ENCODE assay signal across 12 mouse cellular contexts in the genomic region with DNA sequence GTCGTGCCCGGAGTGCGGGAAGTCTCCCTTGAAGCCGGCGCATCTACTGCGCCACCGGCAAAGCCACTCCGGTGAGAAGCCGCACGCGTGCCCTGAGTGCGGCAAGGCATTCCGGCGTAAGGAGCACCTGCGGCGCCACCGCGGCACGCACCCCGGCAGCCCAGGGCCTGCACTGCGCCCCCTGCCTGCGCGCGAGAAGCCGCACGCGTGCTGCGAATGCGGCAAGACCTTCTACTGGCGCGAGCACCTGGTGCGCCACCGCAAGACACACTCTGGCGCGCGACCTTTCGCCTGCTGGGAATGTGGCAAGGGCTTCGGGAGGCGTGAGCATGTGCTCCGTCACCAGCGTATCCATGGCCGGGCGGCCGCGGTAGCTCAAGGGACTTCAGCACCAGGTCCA. TPM values are rescaled to one million over a fixed set of nuclear protein-coding genes. Genes with fewer than 3 reads are reported as not detected.
DNase-seq lines count a peak whose midpoint lies in the region; ATAC-seq and TF ChIP-seq lines count a peak whose summit lies in the region.
"Had no signal": no experiment of that assay in that cellular context is flagged by ENCODE, and none has a peak within 500 bp of the region (broad histone marks: within the 10 kb centered on the region; RNA-seq: fewer than 3 reads in every experiment).

No protein-coding gene starts in this region.

- no peak overlapping the region for H3K27ac ChIP-seq in heart, embryonic 13.5 days (replicated peaks)
- no peak overlapping the region for H3K27ac ChIP-seq in ES-Bruce4 (ENCODE audit: insufficient read depth, low read length)
- H3K27ac ChIP-seq in kidney, embryonic 14.5 days (ENCODE audit: low read depth, low read length): no peak overlapping the region
- H3K27ac ChIP-seq: forebrain, embryonic 13.5 days; limb, embryonic 13.5 days had no signal

- peaks cover 20% of the 10 kb centered on the region for H3K27me3 ChIP-seq in heart, embryonic 13.5 days (replicated peaks)
- H3K27me3 ChIP-seq in ES-Bruce4 (ENCODE audit: control insufficient read depth, insufficient read depth, low read length, poor library complexity, severe bottlenecking): no peaks in the 10 kb centered on the region
- H3K27me3 ChIP-seq in kidney, embryonic 14.5 days (ENCODE audit: control insufficient read depth, insufficient read depth, low read length): no peaks in the 10 kb centered on the region
- H3K27me3 ChIP-seq: forebrain, embryonic 13.5 days had no signal

- peak overlapping the region; percentile 13; the same call in 1 of the 2 replicates for H3K4me2 ChIP-seq in heart, embryonic 13.5 days
- H3K4me2 ChIP-seq in kidney, embryonic 14.5 days (replicated peaks; ENCODE audit: low read depth, low read length): 0 out of 2 replicates have a peak overlapping the region, but pooled peaks have one; percentile 10
- H3K4me2 ChIP-seq: forebrain, embryonic 13.5 days; limb, embryonic 13.5 days; midbrain, embryonic 11.5 days had no signal

- H3K9me3 ChIP-seq in heart, embryonic 13.5 days: no peaks in the 10 kb centered on the region
- no peaks in the 10 kb centered on the region for H3K9me3 ChIP-seq in ES-Bruce4 (replicated peaks; ENCODE audit: control insufficient read depth, insufficient read depth, low read length, poor library complexity, severe bottlenecking)
- no peaks in the 10 kb centered on the region for H3K9me3 ChIP-seq in kidney, embryonic 14.5 days (ENCODE audit: control insufficient read depth, low read length)
- H3K9me3 ChIP-seq: forebrain, embryonic 13.5 days had no signal

- H3K4me3 ChIP-seq in heart, embryonic 13.5 days: 0 out of 2 replicates have a peak overlapping the region, but pooled peaks have one; percentile 1
- peak overlapping the region; percentile 63 for H3K4me3 ChIP-seq in ES-Bruce4 (ENCODE audit: low read depth, low read length)
- H3K4me3 ChIP-seq in kidney, embryonic 14.5 days (ENCODE audit: low read length): no peak overlapping the region
- H3K4me3 ChIP-seq: forebrain, embryonic 13.5 days; limb, embryonic 13.5 days had no signal

- TF ChIP-seq POLR2A in ES-Bruce4 (IDR thresholded peaks at IDR 0.05; ENCODE audit: insufficient read depth, low read length): no peak

- H3K4me1 ChIP-seq in heart, embryonic 13.5 days: peaks cover 10% of the 10 kb centered on the region
- no peaks in the 10 kb centered on the region for H3K4me1 ChIP-seq in ES-Bruce4 (ENCODE audit: control insufficient read depth, insufficient read depth, low read length)
- H3K4me1 ChIP-seq in kidney, embryonic 14.5 days (ENCODE audit: control insufficient read depth, insufficient read depth, low read length): peaks cover 3% of the 10 kb centered on the region; the same call in 1 of the 2 replicates
- H3K4me1 ChIP-seq: forebrain, embryonic 13.5 days; limb, embryonic 13.5 days had no signal

- peak; percentile 68 for TF ChIP-seq CTCF in ES-Bruce4 (IDR thresholded peaks at IDR 0.05; ENCODE audit: low read depth, low read length)

- WGBS in heart, embryonic 13.5 days: 37% methylated on average over 45 of the region's 45 CpGs
- 49% methylated on average over 40 of the region's 45 CpGs for WGBS in kidney, embryonic 14.5 days

- DNase-seq in heart, adult 8-10 months (ENCODE audit: low spot score): no peak
- peak; percentile 83 for DNase-seq in R1 (ENCODE audit: low read depth, low spot score)
- DNase-seq in ovary, postnatal 10 days (ENCODE audit: low spot score): no peak
- no peak for DNase-seq in ovary, adult 18-20 months (ENCODE audit: low spot score)

- peaks cover 61% of the 10 kb centered on the region for H3K36me3 ChIP-seq in heart, embryonic 13.5 days
- H3K36me3 ChIP-seq in ES-Bruce4 (ENCODE audit: control insufficient read depth, insufficient read depth, low read length, poor library complexity, severe bottlenecking): 0 out of 2 replicates have a peak, but pooled peaks cover 2% of the 10 kb centered on the region
- peaks cover 34% of the 10 kb centered on the region for H3K36me3 ChIP-seq in kidney, embryonic 14.5 days (ENCODE audit: control insufficient read depth, insufficient read depth, low read length)

- TF ChIP-seq EP300 in ES-Bruce4 (IDR thresholded peaks at IDR 0.05; ENCODE audit: insufficient read depth, low read depth, low read length): no peak

- no peak for ATAC-seq in heart, embryonic 13.5 days (ENCODE audit: extremely low read depth, insufficient number of reproducible peaks, low FRiP score, low TSS enrichment)
- 0 out of 2 replicates have a peak, but pooled peaks have one; percentile 20 for ATAC-seq in kidney, embryonic 14.5 days (ENCODE audit: low FRiP score, low TSS enrichment)
- ATAC-seq in megakaryocyte progenitor cell, adult 5-6 weeks (replicated peaks; ENCODE audit: poor library complexity): no peak
- ATAC-seq: forebrain, embryonic 13.5 days had no signal

- H3K9ac ChIP-seq in heart, embryonic 13.5 days: no peak overlapping the region
- peak overlapping the region; percentile 45 for H3K9ac ChIP-seq in ES-Bruce4 (ENCODE audit: low read depth, poor library complexity, severe bottlenecking)
- H3K9ac ChIP-seq in kidney, embryonic 14.5 days (ENCODE audit: low read depth, low read length): no peak overlapping the region
- H3K9ac ChIP-seq: forebrain, embryonic 13.5 days; limb, embryonic 13.5 days had no signal

RNA-seq across cellular contexts. Expression of gene Galp, which starts 7.3 kb away (rescaled TPM):
- polyA plus RNA-seq in heart, embryonic 13.5 days (2015; fragmentation: Nextera tagmentation; extraction: Ambion mirVana): not detected in 2 replicates
- total RNA-seq in heart, adult 8-10 months (2022): not detected
- polyA plus RNA-seq in ES-Bruce4 (2011; ENCODE audit: insufficient read depth, insufficient read length, low read depth, missing spikeins): not detected in 2 replicates
- not detected in 2 replicates for polyA plus RNA-seq in kidney, embryonic 14.5 days (2014; fragmentation: Nextera tagmentation; extraction: Ambion mirVana)
- not detected in 2 replicates for total RNA-seq in megakaryocyte progenitor cell, adult 5-6 weeks (2015)
- not detected in 2 replicates for total RNA-seq in megakaryocyte progenitor cell, adult 5-6 weeks (2017)
- polyA plus RNA-seq: forebrain, embryonic 13.5 days; intestine, embryonic 14.5 days; limb, embryonic 13.5 days; midbrain, embryonic 11.5 days had no signal

RNA-seq across cellular contexts. Expression of gene Zfp444, which starts 17.5 kb away (rescaled TPM):
- polyA plus RNA-seq in heart, embryonic 13.5 days (2015; fragmentation: Nextera tagmentation; extraction: Ambion mirVana): 26.8 and 34.0 TPM in 2 replicates
- total RNA-seq in heart, adult 8-10 months (2022): 10 to 100 TPM in 2 of 4 experiments, 1 to 10 TPM in 2; 7.0 to 10.3 (median 9.9) TPM
- 33.7 and 41.1 TPM in 2 replicates for polyA plus RNA-seq in ES-Bruce4 (2011; ENCODE audit: insufficient read depth, insufficient read length, low read depth, missing spikeins)
- 59.7 and 70.8 TPM in 2 replicates for polyA plus RNA-seq in kidney, embryonic 14.5 days (2014; fragmentation: Nextera tagmentation; extraction: Ambion mirVana)
- total RNA-seq in megakaryocyte progenitor cell, adult 5-6 weeks (2015): 4.1 and 6.2 TPM in 2 replicates
- 16.4 and 20.9 TPM in 2 replicates for total RNA-seq in megakaryocyte progenitor cell, adult 5-6 weeks (2017)

RNA-seq across cellular contexts. Expression of gene Zscan5b, which starts 32.5 kb away (rescaled TPM):
- not detected in 2 replicates for polyA plus RNA-seq in heart, embryonic 13.5 days (2015; fragmentation: Nextera tagmentation; extraction: Ambion mirVana)
- not detected for total RNA-seq in heart, adult 8-10 months (2022)
- 0.33 and 0.40 TPM in 2 replicates for polyA plus RNA-seq in ES-Bruce4 (2011; ENCODE audit: insufficient read depth, insufficient read length, low read depth, missing spikeins)
- not detected in 2 replicates for polyA plus RNA-seq in kidney, embryonic 14.5 days (2014; fragmentation: Nextera tagmentation; extraction: Ambion mirVana)
- not detected in 2 replicates for total RNA-seq in megakaryocyte progenitor cell, adult 5-6 weeks (2015)
- total RNA-seq in megakaryocyte progenitor cell, adult 5-6 weeks (2017): not detected in 2 replicates
- polyA plus RNA-seq: forebrain, embryonic 13.5 days; intestine, embryonic 14.5 days; limb, embryonic 13.5 days; midbrain, embryonic 11.5 days had no signal

RNA-seq across cellular contexts. Expression of gene Zfp787, which starts 33.7 kb away (rescaled TPM):
- polyA plus RNA-seq in heart, embryonic 13.5 days (2015; fragmentation: Nextera tagmentation; extraction: Ambion mirVana): 19.1 and 20.0 TPM in 2 replicates
- 10 to 100 TPM; 24.7 to 29.4 (median 28.0) TPM for total RNA-seq in heart, adult 8-10 months (2022)
- polyA plus RNA-seq in ES-Bruce4 (2011; ENCODE audit: insufficient read depth, insufficient read length, low read depth, missing spikeins): 24.1 and 30.9 TPM in 2 replicates
- 15.3 and 20.9 TPM in 2 replicates for polyA plus RNA-seq in kidney, embryonic 14.5 days (2014; fragmentation: Nextera tagmentation; extraction: Ambion mirVana)
- 14.3 and 17.8 TPM in 2 replicates for total RNA-seq in megakaryocyte progenitor cell, adult 5-6 weeks (2015)
- 20.4 and 24.8 TPM in 2 replicates for total RNA-seq in megakaryocyte progenitor cell, adult 5-6 weeks (2017)
